Mouse (Mus musculus) kidney, embryonic 14.5 days (tissue): Measurements from ENCODE around the gene Dirc2. TPM values are rescaled to one million over a fixed set of nuclear protein-coding genes. Genes with fewer than 3 reads are reported as not detected.

Source experiments
- ATAC-seq: fragments of 200-750 bp; cut with Nextera tagmentation; 2 replicates; pipeline ENCODE4 v1.8.0; 2017; ENCODE audit warnings: moderate number of reproducible peaks, mild to moderate bottlenecking, moderate TSS enrichment, moderate library complexity; ENCODE audit not compliant: low FRiP score, low TSS enrichment
- H3K27ac ChIP-seq: fragments of 300-500 bp; sonication (generic); 2 replicates; pipeline ENCODE4 v1.5.1; 2014; ENCODE audit warnings: low read depth, mild to moderate bottlenecking, low read length, moderate library complexity, mixed read lengths
- H3K27me3 ChIP-seq: fragments of 300-500 bp; sonication (generic); 2 replicates; pipeline ENCODE4 v1.6.1; 2014; ENCODE audit warnings: mild to moderate bottlenecking, low read length; ENCODE audit not compliant: control insufficient read depth, insufficient read depth
- H3K36me3 ChIP-seq: fragments of 300-500 bp; sonication (generic); 2 replicates; pipeline ENCODE4 v1.6.1; 2014; ENCODE audit warnings: low read length, mixed read lengths; ENCODE audit not compliant: control insufficient read depth, insufficient read depth
- H3K4me1 ChIP-seq: fragments of 300-500 bp; sonication (generic); 2 replicates; pipeline ENCODE4 v1.6.1; 2014; ENCODE audit warnings: low read length, mixed read lengths; ENCODE audit not compliant: control insufficient read depth, insufficient read depth
- H3K4me2 ChIP-seq: fragments of 300-500 bp; sonication (generic); replicated peaks from 2 replicates; pipeline ENCODE4 v1.6.1; 2014; ENCODE audit warnings: low read depth, mild to moderate bottlenecking, low read length
- H3K4me3 ChIP-seq: fragments of 300-500 bp; sonication (generic); 2 replicates; pipeline ENCODE4 v1.5.1; 2014; ENCODE audit warnings: mild to moderate bottlenecking, low read length
- H3K9ac ChIP-seq: fragments of 300-500 bp; sonication (generic); 2 replicates; pipeline ENCODE4 v1.6.1; 2014; ENCODE audit warnings: low read depth, mild to moderate bottlenecking, low read length, moderate library complexity
- H3K9me3 ChIP-seq: fragments of 300-500 bp; sonication (generic); 2 replicates; pipeline ENCODE4 v1.6.1; 2016; ENCODE audit warnings: low read length; ENCODE audit not compliant: control insufficient read depth
- WGBS: fragments of 180-500 bp; shearing (Covaris S2); extraction: QIAGEN DNeasy Blood & Tissue Kit; methylation state at CpG from one replicate; pipeline ENCODE4 v1.1.7; 2014; 5-methylcytosine and 5-hydroxymethylcytosine counted together
- polyA plus RNA-seq: library from polyadenylated mRNA; unstranded; fragments of >200 nt; fragmentation: Nextera tagmentation; extraction: Ambion mirVana; gene quantifications from 2 replicates; pipeline ENCODE4 v1.2.1, GENCODE M21; 2014

The Dirc2 gene
- polyA plus RNA-seq, 1 experiment from 2014 or later, result 17.9 TPM

DNA sequence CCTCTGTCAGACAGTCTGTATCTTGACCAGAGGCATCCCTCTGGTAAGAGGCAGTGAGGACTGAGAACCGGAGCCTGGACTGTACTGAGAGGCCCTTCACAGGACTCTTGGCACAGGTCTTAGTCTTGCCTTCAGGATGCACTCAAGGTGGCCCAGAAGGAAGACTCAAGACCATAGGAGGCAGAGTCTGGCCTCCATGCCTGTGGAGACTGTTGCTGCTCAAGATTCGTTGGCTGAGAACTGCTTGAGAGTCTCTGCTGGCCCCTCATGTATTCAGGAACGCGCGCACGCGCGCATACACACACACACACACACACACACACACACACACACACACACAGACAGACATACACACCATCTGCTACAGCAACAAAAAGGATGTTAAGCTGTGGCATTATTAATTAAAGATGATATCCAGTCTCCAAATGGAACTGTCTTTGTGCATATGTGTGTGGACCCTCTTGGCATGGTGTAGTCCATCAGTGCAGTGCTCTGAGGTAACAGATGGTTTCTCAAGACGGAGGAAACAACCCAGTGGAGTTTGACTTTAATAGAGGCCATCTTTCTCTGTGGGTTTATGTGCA is 105.2 kb downstream of the Dirc2 start:
- H3K27me3 ChIP-seq, result peaks cover 22% of the 10 kb centered on the region
- ATAC-seq, result no peak
- WGBS, result 97% methylated on average over 9 of the region's 9 CpGs
- H3K9ac ChIP-seq, result no peak overlapping the region
- H3K4me3 ChIP-seq, result no peak overlapping the region
- no peaks in the 10 kb centered on the region for H3K9me3 ChIP-seq
- no peak overlapping the region for H3K27ac ChIP-seq
- no peak overlapping the region for H3K4me2 ChIP-seq
- H3K4me1 ChIP-seq, result no peaks in the 10 kb centered on the region
- no peaks in the 10 kb centered on the region for H3K36me3 ChIP-seq

GRCm38 (mm10) chr16:35660222-35660621 is 108.9 kb downstream of the Dirc2 start:
- ATAC-seq, result 0 out of 2 replicates have a peak, but pooled peaks have one; percentile 20
- Histone ChIP-seq H3K4me1 (no peaks in the 10 kb centered on the region), H3K27ac (no peak overlapping the region), H3K4me3 (peak overlapping the region; percentile 32), H3K36me3 (no peaks in the 10 kb centered on the region), H3K9me3 (no peaks in the 10 kb centered on the region), H3K9ac (peak overlapping the region; percentile 0; the same call in 1 of the 2 replicates), H3K4me2 (peak overlapping the region; percentile 52), H3K27me3 (peaks cover 34% of the 10 kb centered on the region)
- WGBS, result 3% methylated on average over 36 of the region's 36 CpGs

GRCm38 (mm10) chr16:35653951-35654350 is 115.2 kb downstream of the Dirc2 start:
- Histone ChIP-seq H3K27ac (no peak overlapping the region), H3K4me2 (no peak overlapping the region), H3K27me3 (peaks cover 12% of the 10 kb centered on the region; the same call in 1 of the 2 replicates), H3K9me3 (no peaks in the 10 kb centered on the region), H3K9ac (no peak overlapping the region), H3K36me3 (no peaks in the 10 kb centered on the region), H3K4me3 (no peak overlapping the region), H3K4me1 (no peaks in the 10 kb centered on the region)
- WGBS, result 89% methylated on average over 5 of the region's 5 CpGs
- ATAC-seq, result no peak

DNA sequence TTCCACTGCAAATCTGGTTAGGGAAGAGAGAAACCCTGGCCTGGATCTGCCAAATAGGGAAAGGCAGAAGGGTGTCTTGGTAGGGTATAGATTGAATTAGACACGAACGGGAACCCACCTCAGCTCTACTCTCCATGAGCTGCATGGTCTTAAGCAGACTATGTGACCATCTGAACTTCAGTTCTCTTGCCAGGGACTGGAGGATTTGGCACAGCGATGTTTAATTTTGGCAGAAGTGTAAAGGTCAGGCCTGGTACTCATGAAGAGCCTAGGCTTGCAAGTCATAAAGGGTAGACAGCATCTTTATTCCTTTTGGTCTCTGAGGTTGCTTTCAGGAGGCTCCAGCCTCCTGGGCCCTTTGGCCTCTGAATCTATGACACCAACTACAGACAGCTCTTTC is 116.5 kb downstream of the Dirc2 start:
- Histone ChIP-seq H3K9ac (no peak overlapping the region), H3K36me3 (no peaks in the 10 kb centered on the region), H3K4me3 (no peak overlapping the region), H3K9me3 (no peaks in the 10 kb centered on the region), H3K27ac (no peak overlapping the region), H3K4me2 (no peak overlapping the region), H3K27me3 (no peaks in the 10 kb centered on the region), H3K4me1 (no peaks in the 10 kb centered on the region)
- ATAC-seq, result no peak
- WGBS, result 90% methylated on average over 3 of the region's 3 CpGs

- no peak overlapping the region for H3K4me2 ChIP-seq
- H3K4me3 ChIP-seq, result no peak overlapping the region
- 28% methylated on average over 6 of the region's 6 CpGs for WGBS
- ATAC-seq, result no peak
- H3K9me3 ChIP-seq, result no peaks in the 10 kb centered on the region
- H3K27ac ChIP-seq, result no peak overlapping the region
- H3K27me3 ChIP-seq, result no peaks in the 10 kb centered on the region
- no peak overlapping the region for H3K9ac ChIP-seq
- no peaks in the 10 kb centered on the region for H3K4me1 ChIP-seq
- H3K36me3 ChIP-seq, result no peaks in the 10 kb centered on the region
Observed at GRCm38 (mm10) chr16:35652206-35652605, 117.0 kb downstream of the Dirc2 start.

GRCm38 (mm10) chr16:35648862-35649261 is 120.3 kb downstream of the Dirc2 start:
- Histone ChIP-seq H3K4me2 (no peak overlapping the region), H3K27ac (no peak overlapping the region), H3K4me1 (no peaks in the 10 kb centered on the region), H3K27me3 (no peaks in the 10 kb centered on the region), H3K4me3 (no peak overlapping the region), H3K36me3 (no peaks in the 10 kb centered on the region), H3K9ac (no peak overlapping the region), H3K9me3 (no peaks in the 10 kb centered on the region)
- WGBS, result 90% methylated on average over 4 of the region's 4 CpGs
- no peak for ATAC-seq

Other genes with a start within 250 kb of the Dirc2 start
- 4.9 and 8.4 TPM in 2 replicates for gene Sema5b, start 228.2 kb downstream of the Dirc2 start, polyA plus RNA-seq
- 12.6 and 18.5 TPM in 2 replicates for gene Hspbap1, start 1.0 kb upstream of the Dirc2 start, polyA plus RNA-seq
- 0.36 and 0.81 TPM in 2 replicates for gene Parp14, start 102.2 kb upstream of the Dirc2 start, polyA plus RNA-seq
- 1.8 and 3.2 TPM in 2 replicates for gene Parp9, start 169.1 kb upstream of the Dirc2 start, polyA plus RNA-seq
- 1.7 and 3.2 TPM in 2 replicates for gene Dtx3l, start 169.8 kb upstream of the Dirc2 start, polyA plus RNA-seq
- 25.1 and 44.6 TPM in 2 replicates for gene Kpna1, start 209.4 kb upstream of the Dirc2 start, polyA plus RNA-seq